Mouse (Mus musculus): Measurements from ENCODE around the gene Ptx4. TPM values are rescaled to one million over a fixed set of nuclear protein-coding genes. Genes with fewer than 3 reads are reported as not detected.

The Ptx4 gene
- polyA plus RNA-seq, 1 experiment, result 0.23 TPM

- Histone ChIP-seq H3K4me3 (ENCODE audit: control insufficient read depth, low read depth, low read length) (no peak overlapping the region), H3K4me1 (ENCODE audit: control insufficient read depth, insufficient read depth, low read length) (peaks cover 15% of the 10 kb centered on the region), H3K27ac (ENCODE audit: control insufficient read depth, insufficient read depth, low read depth, low read length) (no peak overlapping the region), H3K36me3 (ENCODE audit: control insufficient read depth, insufficient read depth, low read length) (no peaks in the 10 kb centered on the region; the same call in none of the 2 replicates), H3K27me3 (ENCODE audit: control insufficient read depth, insufficient read depth, low read length) (no peaks in the 10 kb centered on the region)
- TF ChIP-seq CTCF (IDR thresholded peaks at IDR 0.05; ENCODE audit: control insufficient read depth, insufficient read depth, insufficient replicate concordance, low read depth, low read length) (no peak), POLR2A (IDR thresholded peaks at IDR 0.05; ENCODE audit: control insufficient read depth, low read depth, low read length) (no peak)
Observed at GRCm38 (mm10) chr17:25165970-25166671, 45.6 kb downstream of the Ptx4 start.

- H3K4me1 ChIP-seq (ENCODE audit: control insufficient read depth, insufficient read depth, low read length), result no peaks in the 10 kb centered on the region
- no peak for TF ChIP-seq POLR2A (IDR thresholded peaks at IDR 0.05; ENCODE audit: control insufficient read depth, low read depth, low read length)
- no peaks in the 10 kb centered on the region for H3K36me3 ChIP-seq (ENCODE audit: control insufficient read depth, insufficient read depth, low read length)
- no peak overlapping the region for H3K4me3 ChIP-seq (ENCODE audit: control insufficient read depth, low read depth, low read length)
- H3K27ac ChIP-seq (ENCODE audit: control insufficient read depth, insufficient read depth, low read depth, low read length), result no peak overlapping the region
- no peaks in the 10 kb centered on the region for H3K27me3 ChIP-seq (ENCODE audit: control insufficient read depth, insufficient read depth, low read length)
Observed at GRCm38 (mm10) chr17:25169706-25170105, 49.1 kb downstream of the Ptx4 start.

GRCm38 (mm10) chr17:25172558-25172957 lies 52.0 kb downstream of the Ptx4 start:
- no peaks in the 10 kb centered on the region for H3K4me1 ChIP-seq (ENCODE audit: control insufficient read depth, insufficient read depth, low read length)
- no peaks in the 10 kb centered on the region for H3K27me3 ChIP-seq (ENCODE audit: control insufficient read depth, insufficient read depth, low read length)
- H3K36me3 ChIP-seq (ENCODE audit: control insufficient read depth, insufficient read depth, low read length), result no peaks in the 10 kb centered on the region
- TF ChIP-seq CTCF (IDR thresholded peaks at IDR 0.05; ENCODE audit: control insufficient read depth, insufficient read depth, insufficient replicate concordance, low read depth, low read length) (no peak), POLR2A (IDR thresholded peaks at IDR 0.05; ENCODE audit: control insufficient read depth, low read depth, low read length) (no peak)
- H3K4me3 ChIP-seq (ENCODE audit: control insufficient read depth, low read depth, low read length), result no peak overlapping the region
- H3K27ac ChIP-seq (ENCODE audit: control insufficient read depth, insufficient read depth, low read depth, low read length), result no peak overlapping the region

Other genes with a start within 250 kb of the Ptx4 start
- 125 and 131 TPM in 2 replicates for gene Nubp2, start 234.4 kb upstream of the Ptx4 start, polyA plus RNA-seq (2012; rRNA removed)
- 161 and 177 TPM in 2 replicates for gene Spsb3, start 234.1 kb upstream of the Ptx4 start, polyA plus RNA-seq (2012; rRNA removed)
- gene Eme2, start 225.7 kb upstream of the Ptx4 start, polyA plus RNA-seq (2012; rRNA removed), result 28.0 and 31.2 TPM in 2 replicates
- 45.9 and 56.7 TPM in 2 replicates for gene Mrps34, start 225.6 kb upstream of the Ptx4 start, polyA plus RNA-seq (2012; rRNA removed)
- 9.3 and 15.5 TPM in 2 replicates for gene Nme3, start 224.3 kb upstream of the Ptx4 start, polyA plus RNA-seq (2012; rRNA removed)
- gene Mapk8ip3, start 183.8 kb upstream of the Ptx4 start, polyA plus RNA-seq (2012; rRNA removed), result 60.2 and 62.6 TPM in 2 replicates
- gene Jpt2, start 160.1 kb upstream of the Ptx4 start, polyA plus RNA-seq (2012; rRNA removed), result 5.4 and 6.5 TPM in 2 replicates
- 26.5 and 27.6 TPM in 2 replicates for gene Cramp1l, start 105.0 kb upstream of the Ptx4 start, polyA plus RNA-seq (2012; rRNA removed)
- gene Ift140, start 104.7 kb upstream of the Ptx4 start, polyA plus RNA-seq (2012; rRNA removed), result 130 and 146 TPM in 2 replicates
- 4.1 and 5.2 TPM in 2 replicates for gene Tmem204, start 37.2 kb upstream of the Ptx4 start, polyA plus RNA-seq (2012; rRNA removed)
- gene Telo2, start 4.8 kb upstream of the Ptx4 start, polyA plus RNA-seq (2012; rRNA removed), result 5.4 and 7.0 TPM in 2 replicates
- gene Clcn7, start 12.6 kb downstream of the Ptx4 start, polyA plus RNA-seq (2012; rRNA removed), result 14.1 and 14.8 TPM in 2 replicates
- 22.6 and 23.5 TPM in 2 replicates for gene Ccdc154, start 41.7 kb downstream of the Ptx4 start, polyA plus RNA-seq (2012; rRNA removed)
- gene Gm38655, start 54.7 kb downstream of the Ptx4 start, polyA plus RNA-seq (2012; rRNA removed), result 0.36 and 0.83 TPM in 2 replicates
- 4.6 and 5.0 TPM in 2 replicates for gene BC003965, start 63.8 kb downstream of the Ptx4 start, polyA plus RNA-seq (2012; rRNA removed)
- 11.2 and 11.7 TPM in 2 replicates for gene Unkl, start 67.6 kb downstream of the Ptx4 start, polyA plus RNA-seq (2012; rRNA removed)
- gene Gnptg, start 119.4 kb downstream of the Ptx4 start, polyA plus RNA-seq (2012; rRNA removed), result 20.2 and 24.5 TPM in 2 replicates
- 17.5 and 18.1 TPM in 2 replicates for gene Tsr3, start 119.4 kb downstream of the Ptx4 start, polyA plus RNA-seq (2012; rRNA removed)
- 2.9 and 3.8 TPM in 2 replicates for gene Baiap3, start 135.6 kb downstream of the Ptx4 start, polyA plus RNA-seq (2012; rRNA removed)
- gene Ube2i, start 153.9 kb downstream of the Ptx4 start, polyA plus RNA-seq (2012; rRNA removed), result 226 and 232 TPM in 2 replicates
- gene Prss34, start 177.6 kb downstream of the Ptx4 start, polyA plus RNA-seq (2012; rRNA removed), result 0.11 TPM in 1 of 2 replicates, not detected in the other
- gene Prss28, start 187.9 kb downstream of the Ptx4 start, polyA plus RNA-seq (2012; rRNA removed), result not detected in 2 replicates
- gene Prss29, start 197.9 kb downstream of the Ptx4 start, polyA plus RNA-seq (2012; rRNA removed), result not detected in 2 replicates
- gene Tpsab1, start 224.8 kb downstream of the Ptx4 start, polyA plus RNA-seq (2012; rRNA removed), result 0.20 and 0.26 TPM in 2 replicates
- gene Tpsb2, start 245.5 kb downstream of the Ptx4 start, polyA plus RNA-seq (2012; rRNA removed), result 0.10 and 0.61 TPM in 2 replicates
- not detected in 2 replicates for gene Tpsg1, start 248.5 kb downstream of the Ptx4 start, polyA plus RNA-seq (2012; rRNA removed)